Mouse (Mus musculus): ENCODE measurements around the gene Fhl1.

GRCm38 (mm10) chrX:56682156-56682720, 49.3 kb upstream of the Fhl1 start:
- TF ChIP-seq CTCF (IDR thresholded peaks at IDR 0.05; ENCODE audit: borderline replicate concordance, insufficient read depth, low read depth, low read length) (no peak), POLR2A (IDR thresholded peaks at IDR 0.05; ENCODE audit: borderline replicate concordance, insufficient read depth, low read length) (no peak)

Data from cerebellum, adult 2 months (tissue).